Mouse (Mus musculus) naive thymus-derived CD4-positive, alpha-beta T cell, adult 2 months (primary cell): ENCODE results near the gene Ddi2.

Source experiments
- DNase-seq: peaks from one replicate; pipeline ENCODE4 v3.0.0-alpha.2; 2011; ENCODE audit warnings: low read depth

Gene Ddi2

DNA sequence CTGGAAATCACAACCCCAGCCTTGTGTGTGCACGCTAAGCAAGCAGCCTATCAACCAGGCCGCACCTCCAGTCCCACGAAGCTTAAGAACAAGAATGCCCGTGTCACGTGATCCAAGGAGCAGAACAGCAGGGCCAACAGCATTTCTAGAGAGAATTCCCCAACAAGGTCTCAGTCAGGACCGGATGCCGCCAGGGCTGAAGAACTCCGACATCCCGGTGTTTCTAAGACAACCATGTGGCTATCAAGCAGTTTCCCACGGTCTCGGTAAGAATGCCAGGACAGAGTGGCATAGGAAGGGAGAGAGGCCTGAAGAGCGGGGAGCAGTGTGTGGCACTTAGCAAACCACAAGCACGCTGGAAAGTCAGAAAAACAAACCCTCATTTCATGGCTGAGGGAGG lies 69.4 kb downstream of the Ddi2 start:
- DNase-seq, result no peak

DNA sequence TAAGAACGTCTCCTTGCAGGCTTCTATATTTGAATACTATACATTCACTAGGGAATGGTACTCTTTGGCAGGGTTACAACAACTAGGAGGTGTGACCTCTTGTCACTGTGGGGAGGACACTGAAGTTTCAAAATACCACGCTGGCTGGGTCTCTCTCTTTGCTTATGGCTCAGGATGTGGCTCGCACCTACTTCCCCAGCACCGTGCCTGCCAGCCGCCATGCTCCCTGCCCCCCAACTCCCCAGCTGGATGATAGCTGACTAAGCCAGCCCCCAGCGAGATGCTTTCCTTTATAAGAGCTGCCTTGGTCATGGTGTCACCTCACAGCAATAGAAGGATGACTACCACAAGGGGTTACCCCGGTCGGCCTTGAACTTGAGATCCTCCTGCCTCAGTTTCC lies 70.2 kb downstream of the Ddi2 start:
- DNase-seq, result no peak

DNA sequence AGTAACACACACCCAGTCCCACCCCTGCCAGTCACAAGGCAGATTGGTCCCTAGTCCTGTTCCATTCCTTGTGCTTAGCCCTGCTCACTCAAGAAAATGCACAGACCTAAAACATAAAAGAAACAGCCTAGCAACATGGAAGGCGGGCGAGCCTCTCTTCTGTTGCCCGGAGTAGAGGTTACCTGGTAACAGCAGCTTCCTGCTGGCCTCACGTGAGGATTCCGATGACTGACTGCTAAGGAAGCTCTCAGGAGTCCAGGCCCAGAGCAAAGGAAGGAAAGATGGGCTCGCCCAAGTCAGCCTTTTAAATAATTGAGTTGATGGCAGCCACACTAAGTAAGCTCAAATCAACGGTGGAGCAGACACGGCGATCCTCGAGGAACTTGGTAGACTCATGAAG lies 71.3 kb downstream of the Ddi2 start:
- DNase-seq, result no peak

- no peak for DNase-seq
Measured at GRCm38 (mm10) chr4:141651286-141651685, 71.9 kb downstream of the Ddi2 start.

GRCm38 (mm10) chr4:141649244-141649643 lies 74.0 kb downstream of the Ddi2 start:
- DNase-seq, result no peak

DNA sequence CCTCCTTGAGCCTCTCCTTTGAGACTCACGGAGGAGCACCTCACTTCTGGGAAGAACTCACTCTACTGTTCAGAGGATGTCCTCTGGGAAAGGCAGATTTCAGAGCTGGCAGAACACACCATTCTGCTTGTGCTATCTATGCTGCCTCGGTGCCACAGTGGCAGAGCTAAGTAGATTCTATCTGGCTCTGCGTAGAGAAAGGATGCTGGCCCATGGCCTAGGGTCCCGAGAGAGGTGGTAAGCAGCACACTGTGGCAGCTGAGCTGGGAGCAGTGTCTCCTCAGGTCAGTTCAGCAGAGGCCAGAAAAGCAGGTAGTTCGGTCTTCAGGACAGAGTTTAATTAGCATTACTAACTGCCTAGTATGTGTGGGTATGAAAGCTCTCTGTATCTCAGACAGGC lies 75.0 kb downstream of the Ddi2 start:
- DNase-seq, result no peak

- DNase-seq, result no peak
Measured at GRCm38 (mm10) chr4:141647187-141647586, 76.0 kb downstream of the Ddi2 start.

DNA sequence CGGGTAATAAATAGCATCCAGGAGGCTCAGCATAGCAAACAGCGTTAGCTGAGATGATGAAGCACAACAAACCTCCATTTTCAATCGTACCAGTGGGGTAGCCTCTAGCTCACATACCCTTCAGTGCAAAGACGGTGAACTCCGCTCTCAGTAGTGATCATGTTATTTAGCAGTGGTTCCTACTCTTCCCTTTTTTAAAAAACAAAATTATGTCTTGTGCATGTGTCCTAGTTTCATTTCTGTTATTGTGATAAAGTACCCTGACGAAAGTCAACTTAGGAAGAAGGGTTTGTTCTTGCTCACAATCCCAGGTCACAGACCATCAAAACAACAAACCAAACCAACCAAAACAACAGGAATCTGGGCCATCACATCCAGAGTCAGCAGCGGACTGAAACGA lies 77.2 kb downstream of the Ddi2 start:
- DNase-seq, result no peak

GRCm38 (mm10) chr4:141643118-141643855 lies 79.9 kb downstream of the Ddi2 start:
- DNase-seq, result no peak

- no peak for DNase-seq
Measured at GRCm38 (mm10) chr4:141641961-141642811, 81.0 kb downstream of the Ddi2 start.

- DNase-seq, result no peak
Measured at GRCm38 (mm10) chr4:141641353-141641771, 81.9 kb downstream of the Ddi2 start.

DNA sequence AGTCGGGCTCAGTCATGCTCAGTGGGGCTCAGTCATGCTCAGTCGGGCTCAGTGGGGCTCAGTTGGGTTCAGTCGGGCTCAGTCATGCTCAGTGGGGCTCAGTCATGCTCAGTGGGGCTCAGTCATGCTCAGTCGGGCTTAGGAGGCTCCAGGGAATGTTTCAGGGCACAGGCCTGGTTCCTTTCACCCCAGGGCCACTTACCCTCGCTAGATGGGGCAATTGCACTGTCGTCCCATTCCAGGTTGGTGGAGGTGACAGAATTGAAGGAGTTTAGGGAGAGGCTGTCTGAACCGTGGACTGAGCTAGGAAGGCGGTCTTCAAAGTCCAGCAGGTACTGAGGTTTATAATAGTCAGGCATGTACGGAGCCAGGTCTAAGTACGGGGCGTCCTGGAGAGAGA lies 83.7 kb downstream of the Ddi2 start:
- no peak for DNase-seq

DNA sequence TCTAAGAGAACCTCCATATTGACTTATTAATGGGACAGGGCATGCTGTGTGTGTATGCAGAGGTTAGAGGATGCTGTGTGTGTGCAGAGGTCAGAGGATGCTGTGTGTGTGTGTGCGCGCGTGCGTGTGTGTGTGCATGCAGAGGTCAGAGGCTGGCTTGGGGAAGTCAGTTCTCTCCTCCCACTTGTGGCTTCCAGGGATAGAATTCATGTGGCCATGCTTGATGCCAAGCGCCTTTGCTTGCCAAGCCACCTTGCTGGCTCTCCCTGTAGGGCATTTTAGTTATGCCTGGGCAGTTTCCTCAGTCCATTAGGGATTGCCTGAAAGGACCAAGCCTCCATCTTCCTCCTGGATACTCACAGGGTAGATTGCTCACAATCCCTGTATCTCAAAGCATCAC lies 86.5 kb downstream of the Ddi2 start:
- DNase-seq, result no peak

GRCm38 (mm10) chr4:141635991-141636390 lies 87.2 kb downstream of the Ddi2 start:
- DNase-seq, result no peak

DNA sequence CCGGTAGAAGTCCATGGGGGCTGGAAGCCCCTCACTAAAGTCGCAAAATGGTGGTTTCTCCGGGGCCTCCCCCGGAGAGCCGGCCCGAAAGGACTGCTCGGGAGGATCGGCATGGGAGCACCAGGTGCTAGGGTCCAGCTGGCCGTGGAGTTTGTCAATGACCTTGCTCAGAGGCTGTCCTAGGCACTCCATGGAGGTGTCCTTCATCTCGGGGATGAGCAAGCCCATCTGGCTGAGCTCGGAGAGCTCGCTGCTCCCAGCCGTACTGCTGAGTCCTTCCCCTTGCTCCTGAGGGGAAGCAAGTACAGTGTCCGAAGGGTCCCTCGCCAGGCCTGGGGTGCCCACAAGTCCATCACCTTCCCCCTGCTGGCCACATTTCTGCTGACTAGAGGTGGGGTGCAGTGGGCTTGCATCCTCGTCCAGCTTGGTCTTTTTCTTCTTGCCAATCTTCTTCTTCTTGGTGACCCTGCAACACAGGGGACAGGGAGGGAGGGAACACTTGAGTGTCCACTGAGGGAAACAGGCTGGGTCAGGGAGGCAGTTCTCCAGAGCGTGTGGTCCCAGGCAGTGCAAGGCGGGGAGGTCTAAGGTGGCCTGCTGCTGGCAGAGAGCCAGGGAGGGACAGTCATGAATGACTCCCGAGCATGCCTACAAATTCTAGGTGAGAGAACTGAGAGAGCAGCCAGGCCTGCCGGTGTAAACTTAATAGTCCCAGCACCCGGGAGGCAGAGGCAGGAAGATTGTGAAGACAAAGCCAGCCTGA lies 90.9 kb downstream of the Ddi2 start:
- no peak for DNase-seq

DNA sequence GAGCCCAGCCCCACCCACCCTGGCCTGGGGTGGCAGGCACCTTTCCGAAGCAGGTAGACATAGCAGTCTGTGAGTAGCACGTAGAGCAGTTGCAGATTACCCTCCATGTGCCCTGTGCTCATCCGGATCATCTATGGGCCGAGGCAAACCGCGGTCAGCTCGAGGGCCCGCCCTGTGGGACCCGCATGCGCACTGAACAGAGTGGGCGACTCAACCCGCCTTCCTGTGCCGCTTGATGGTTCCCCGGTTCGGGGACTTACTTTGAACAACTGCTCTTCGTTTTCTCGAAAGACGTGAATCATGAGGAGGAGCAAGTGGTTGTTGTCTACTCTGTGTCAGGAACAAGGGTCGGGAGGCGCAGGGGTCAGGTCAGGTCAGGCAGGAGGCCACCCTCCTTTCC lies 92.0 kb downstream of the Ddi2 start:
- no peak for DNase-seq

GRCm38 (mm10) chr4:141630021-141630420 lies 93.2 kb downstream of the Ddi2 start:
- no peak for DNase-seq

DNA sequence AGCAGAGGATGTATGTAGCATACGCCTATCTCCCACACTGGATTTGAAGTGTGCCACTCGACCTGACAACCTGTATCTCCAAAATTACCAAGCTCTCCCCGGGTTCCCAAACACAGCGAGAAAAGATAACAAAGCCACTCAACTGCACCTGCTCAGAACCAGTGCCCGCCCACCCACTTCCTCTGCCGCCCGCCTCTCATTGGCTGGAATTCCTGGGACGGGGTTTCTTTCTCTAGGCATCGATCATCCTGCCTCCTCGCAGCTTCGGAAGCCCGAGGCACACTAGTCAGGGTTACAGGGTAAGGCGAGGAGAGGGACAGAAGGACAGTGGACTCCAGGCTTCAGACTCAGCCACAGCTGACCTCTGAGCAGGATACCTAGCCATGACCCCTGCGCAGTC lies 94.6 kb downstream of the Ddi2 start:
- DNase-seq, result no peak
